Mouse (Mus musculus): Measurements from ENCODE around the gene Il1b. TPM values are rescaled to one million over a fixed set of nuclear protein-coding genes. Genes with fewer than 3 reads are reported as not detected.

Il1b gene
- 1.0 and 1.4 TPM in 2 replicates for total RNA-seq (2017)

DNA sequence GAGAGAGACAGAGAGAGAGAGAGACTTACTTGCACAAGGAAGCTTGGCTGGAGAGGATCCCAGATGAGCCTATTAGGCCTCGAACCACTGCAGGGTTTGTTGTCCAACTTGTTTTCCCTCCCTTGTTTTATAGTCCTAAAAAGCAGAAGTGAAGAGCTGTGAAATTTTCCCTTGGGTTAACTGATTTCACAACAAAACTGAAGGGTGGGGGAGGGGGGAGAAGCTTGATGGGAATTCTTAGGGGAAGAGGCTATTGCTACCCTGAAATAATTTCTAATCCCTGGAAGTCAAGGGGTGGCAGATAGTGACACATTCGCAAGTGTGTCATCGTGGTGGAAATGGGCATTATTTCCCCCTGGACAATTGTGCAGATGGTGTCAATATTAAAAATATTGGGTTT is at the start of gene Il1b:
Il1b (minus strand) TSS at position 101 of the 400 bp plus-strand sequence.
- ATAC-seq (replicated peaks; ENCODE audit: low read depth, poor library complexity, severe bottlenecking), result no peak

DNA sequence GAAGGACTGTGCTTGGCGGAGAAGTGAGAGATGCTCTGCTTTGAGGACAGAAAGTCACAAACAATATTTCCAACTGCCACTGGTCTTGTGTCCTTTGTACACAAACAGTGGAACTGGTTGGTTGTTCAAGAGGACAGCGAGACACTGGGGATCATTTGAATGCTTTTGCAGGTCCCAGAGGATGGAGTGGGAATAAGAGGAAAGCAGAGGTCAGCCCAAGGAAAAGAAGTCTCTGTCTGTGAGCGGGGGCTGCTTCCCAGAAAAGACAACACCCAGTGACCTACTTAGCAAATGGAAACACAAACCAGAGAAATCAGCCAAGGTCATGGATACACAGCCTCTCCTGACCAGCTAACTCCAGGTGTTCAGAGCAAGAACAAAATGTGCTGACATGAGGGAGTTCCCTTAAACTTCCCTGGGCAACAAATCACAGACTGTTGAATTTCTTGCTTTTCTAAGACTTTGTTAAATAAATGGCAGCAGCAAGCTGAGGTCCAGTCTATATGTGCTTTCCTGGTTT is 48.5 kb upstream of the Il1b start:
- no peak for ATAC-seq (replicated peaks; ENCODE audit: low read depth, poor library complexity, severe bottlenecking)

DNA sequence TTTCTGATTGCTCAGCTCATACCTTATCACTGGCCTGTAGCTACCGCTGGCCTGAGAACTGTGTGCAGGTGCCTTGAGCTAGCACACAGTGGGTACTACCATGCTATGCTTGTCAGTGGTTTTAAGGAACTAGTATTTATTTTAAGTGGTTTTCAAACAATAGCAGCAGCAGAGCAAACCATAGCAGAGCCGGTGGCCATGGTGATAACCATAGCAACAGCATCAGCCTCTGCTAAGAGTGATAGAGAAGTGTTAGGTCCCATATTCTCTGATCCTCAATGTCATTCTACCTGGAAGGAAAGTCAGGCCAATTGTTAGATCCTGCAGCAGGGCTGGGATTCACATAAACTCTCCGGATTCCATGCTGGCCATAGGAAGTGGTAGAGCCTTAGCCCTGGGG is 43.7 kb upstream of the Il1b start:
- ATAC-seq (replicated peaks; ENCODE audit: low read depth, poor library complexity, severe bottlenecking), result no peak

DNA sequence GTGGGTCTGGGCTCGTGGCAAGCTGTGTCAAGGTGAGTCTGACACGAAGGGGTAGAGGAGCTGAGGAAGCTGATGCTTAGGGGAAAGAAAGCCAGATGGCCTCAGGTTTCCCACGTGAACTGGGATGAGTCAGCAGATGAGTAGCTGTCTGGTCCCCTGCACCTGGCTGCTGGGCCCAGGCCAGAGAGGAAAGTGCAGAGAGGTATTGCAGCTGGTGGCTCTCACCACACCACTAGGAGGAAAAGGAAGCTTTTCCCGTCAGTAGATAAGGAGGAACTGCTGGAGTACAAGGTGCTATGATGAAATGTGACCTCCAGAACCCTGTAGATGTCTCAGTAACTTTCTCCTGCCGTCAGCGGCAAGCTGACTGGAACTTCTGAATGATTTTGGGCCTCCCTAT is 42.5 kb upstream of the Il1b start:
- peak; percentile 62; the same call in 1 of the 2 replicates for ATAC-seq (replicated peaks; ENCODE audit: low read depth, poor library complexity, severe bottlenecking)

DNA sequence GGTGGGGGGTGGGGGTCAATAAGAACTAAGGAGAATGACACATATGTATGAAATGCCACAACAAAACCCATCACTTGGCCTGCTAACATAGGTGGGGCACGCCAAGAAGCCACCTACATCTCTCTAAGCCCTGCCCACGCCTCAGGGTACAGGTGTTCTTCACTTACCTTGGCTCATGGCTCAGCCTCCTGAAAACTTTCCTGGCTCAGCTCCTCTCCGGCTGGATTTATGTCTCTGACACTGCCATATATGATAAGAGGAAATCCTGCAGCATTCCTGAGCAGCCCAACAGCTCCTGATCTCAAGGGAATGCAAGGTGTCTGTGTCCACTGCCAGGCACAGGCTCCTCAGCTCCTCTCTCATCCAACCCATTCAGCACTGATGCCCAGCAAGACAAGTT is 40.7 kb upstream of the Il1b start:
- ATAC-seq (replicated peaks; ENCODE audit: low read depth, poor library complexity, severe bottlenecking), result no peak

DNA sequence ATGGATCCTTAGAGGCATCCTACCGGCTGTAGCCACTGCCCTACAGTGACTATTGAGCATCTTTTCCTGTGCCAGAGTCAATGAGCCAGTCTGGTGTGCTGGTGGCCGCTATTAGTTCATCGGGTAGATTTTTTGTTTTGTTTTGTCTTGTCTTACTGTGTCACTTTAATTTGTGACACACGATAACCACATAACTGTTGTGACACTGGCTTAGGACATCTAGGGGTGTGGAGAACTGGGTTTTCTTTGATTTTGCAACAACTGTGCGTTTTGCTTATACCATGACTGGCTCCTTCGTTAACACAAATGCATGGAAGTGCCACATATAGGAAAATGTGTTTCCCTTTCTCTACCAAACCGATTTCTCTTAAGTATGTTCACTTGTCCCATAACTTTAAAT is 39.4 kb upstream of the Il1b start:
- ATAC-seq (replicated peaks; ENCODE audit: low read depth, poor library complexity, severe bottlenecking), result no peak

DNA sequence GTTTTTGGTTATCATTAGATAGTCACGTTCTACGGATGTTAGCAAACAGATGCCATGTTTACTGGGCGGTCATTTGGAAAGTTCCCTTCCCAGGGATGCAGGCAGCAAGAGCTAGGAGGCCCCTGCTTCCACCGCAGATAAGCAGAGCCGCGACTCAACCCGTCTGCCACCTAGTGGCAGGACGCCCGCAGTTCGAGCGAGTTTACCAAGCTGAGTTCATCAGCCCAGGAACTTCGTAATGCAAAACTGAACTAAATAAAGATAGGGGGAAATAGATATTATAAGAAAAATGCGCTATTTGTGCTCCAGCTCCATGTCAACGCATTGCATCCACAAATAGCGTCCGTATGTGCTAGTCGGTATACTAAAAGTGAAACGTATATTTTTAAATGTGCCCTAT is 37.5 kb upstream of the Il1b start:
- peak; percentile 92 for ATAC-seq (replicated peaks; ENCODE audit: low read depth, poor library complexity, severe bottlenecking)

DNA sequence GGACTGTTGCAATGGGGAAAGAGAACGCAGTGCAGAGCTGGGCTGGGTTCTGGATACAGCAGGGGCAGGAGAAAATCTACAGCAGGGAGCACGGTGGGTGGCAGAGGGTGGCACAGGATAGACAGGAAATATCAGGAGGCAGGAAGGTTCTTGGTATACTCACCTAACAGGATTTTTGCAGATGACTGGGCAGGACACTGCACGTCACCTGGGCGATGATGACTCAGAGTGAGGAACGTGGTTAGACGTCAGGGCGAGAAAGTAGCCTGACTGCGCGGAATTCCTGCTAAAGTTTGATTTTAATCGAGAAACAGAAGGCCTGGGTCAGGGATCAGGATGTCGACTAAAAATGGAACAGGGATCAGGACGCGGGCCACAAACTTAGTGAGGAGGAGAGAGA is 36.7 kb upstream of the Il1b start:
- ATAC-seq (replicated peaks; ENCODE audit: low read depth, poor library complexity, severe bottlenecking), result no peak

DNA sequence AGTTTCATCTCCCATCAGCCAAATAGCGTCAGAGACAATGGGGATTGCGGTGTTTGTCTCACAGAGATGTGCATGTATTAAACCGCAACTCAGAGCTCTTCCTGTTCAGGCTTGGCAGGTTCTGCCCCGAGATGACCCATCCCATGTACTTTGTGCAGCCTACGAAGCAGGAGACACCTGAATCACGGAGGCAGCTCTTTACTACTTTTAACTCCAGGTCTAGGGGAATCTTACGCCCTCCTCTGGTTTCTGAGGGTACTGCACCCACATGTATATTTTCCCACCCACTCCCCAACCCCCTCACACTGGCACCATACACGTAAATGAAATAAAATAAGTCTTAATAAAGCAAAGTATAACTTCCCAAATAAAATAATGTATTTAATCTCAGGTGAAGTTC is 35.6 kb upstream of the Il1b start:
- no peak for ATAC-seq (replicated peaks; ENCODE audit: low read depth, poor library complexity, severe bottlenecking)

DNA sequence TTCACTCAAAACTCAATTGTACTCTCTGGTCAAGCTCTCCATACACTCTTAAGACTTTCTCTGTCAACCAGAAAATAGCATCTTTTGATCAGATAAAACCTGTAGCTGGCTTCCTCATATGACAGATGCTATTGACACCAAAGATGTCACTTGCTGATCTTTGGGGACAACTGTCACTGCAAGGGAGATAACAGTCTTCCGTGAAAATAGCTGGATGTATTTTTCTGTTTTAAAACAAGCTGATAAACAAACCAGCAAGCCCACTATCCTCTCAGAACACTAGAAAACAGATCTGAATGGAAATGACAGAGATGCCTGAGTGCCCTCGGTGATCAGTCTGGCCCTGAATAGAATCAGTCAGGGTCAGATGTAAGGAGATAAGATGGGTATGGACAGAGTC is 32.8 kb upstream of the Il1b start:
- no peak for ATAC-seq (replicated peaks; ENCODE audit: low read depth, poor library complexity, severe bottlenecking)

DNA sequence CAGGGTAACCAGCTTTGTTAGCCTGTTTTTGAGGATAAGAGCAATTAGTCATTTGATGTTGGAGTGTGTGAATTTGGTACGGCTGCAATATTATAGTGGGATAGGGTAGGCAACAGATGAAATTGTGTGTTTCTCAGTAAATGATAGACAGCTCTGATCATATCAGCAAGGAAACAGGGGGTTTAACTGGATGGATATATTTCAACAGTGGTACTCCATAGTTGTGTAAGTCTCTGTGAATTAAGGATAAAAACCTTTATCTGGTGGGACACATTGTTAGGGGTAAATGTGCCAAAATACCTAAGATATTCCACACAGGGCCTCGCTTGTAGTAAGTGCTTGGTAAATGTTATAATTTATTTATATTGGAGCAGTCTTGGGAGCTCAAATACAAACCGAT is 31.4 kb upstream of the Il1b start:
- no peak for ATAC-seq (replicated peaks; ENCODE audit: low read depth, poor library complexity, severe bottlenecking)

DNA sequence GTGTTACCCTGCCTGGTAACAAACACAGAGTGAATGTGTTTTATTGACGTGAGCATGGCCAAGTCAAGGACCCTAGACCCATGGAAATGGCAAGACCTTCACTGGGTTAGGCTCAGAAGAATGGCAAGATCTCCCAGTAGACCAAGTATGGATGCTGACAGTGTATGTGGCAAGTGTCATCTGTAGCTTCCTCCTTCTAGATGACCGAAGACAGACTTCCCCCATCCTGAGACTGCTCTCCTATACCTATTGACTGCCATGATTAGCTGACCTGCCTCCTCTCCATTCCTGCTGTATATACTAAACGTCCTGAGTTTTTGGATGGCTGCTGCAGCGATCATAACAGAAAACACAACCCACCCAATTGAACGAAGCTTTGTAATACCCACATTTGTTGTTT is 30.9 kb upstream of the Il1b start:
- no peak for ATAC-seq (replicated peaks; ENCODE audit: low read depth, poor library complexity, severe bottlenecking)

DNA sequence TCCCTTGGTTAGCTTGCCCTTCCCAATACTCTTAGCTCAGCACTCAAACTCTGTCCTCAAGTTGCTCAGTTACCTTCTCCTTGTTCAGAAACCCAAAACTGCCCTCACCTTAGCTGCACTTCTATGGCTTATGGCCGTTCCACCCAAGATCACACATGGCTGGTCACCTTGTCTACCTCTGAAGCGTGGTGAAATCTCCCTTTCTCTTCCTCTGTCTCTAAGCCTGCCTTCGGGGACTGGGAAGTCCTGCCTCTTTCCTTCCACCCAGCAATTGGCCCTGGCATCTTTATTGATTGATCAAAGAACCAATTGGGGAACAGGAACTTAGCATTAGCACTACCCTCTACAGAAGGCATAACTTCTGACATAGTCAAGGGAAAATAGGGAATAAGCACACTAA is 27.2 kb upstream of the Il1b start:
- ATAC-seq (replicated peaks; ENCODE audit: low read depth, poor library complexity, severe bottlenecking), result no peak

DNA sequence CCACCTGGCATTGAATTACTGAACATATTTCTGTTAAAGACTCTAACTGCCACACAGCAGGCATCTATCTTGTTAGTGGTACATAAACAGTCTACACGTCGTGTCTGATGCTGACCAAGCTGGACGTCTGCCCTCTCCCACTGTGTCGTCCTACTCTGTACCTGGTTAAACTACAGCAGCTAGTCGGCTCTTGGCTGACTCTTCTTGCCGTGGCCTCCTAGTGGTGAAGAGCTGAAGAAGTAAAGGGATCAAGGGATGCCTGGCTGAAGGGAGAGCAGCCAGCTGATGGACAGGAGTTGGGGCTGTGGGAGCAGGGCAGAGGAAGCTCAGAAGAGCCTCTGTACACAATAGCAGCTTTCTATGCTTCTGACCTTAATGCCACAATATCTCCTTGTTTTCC is 22.6 kb upstream of the Il1b start:
- peak; percentile 68 for ATAC-seq (replicated peaks; ENCODE audit: low read depth, poor library complexity, severe bottlenecking)

DNA sequence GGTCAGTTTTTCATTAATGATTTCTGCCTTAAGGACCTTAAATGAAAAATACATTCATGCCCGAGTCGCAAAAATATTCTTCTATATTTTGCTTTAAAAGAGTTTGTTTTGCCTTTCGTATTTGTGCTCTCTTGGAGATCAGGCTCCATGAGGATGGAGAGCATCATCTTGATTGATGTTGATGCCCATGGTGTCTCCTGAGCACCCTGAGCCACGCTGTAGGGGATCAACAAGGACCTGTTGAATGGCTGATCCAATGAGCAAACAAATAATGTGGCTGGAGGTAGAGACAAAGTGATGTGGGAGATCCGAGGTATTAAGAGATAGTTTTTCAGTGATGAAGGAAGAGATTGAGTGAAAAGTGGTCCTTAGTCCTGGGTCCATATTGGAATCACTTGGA is 19.2 kb upstream of the Il1b start:
- ATAC-seq (replicated peaks; ENCODE audit: low read depth, poor library complexity, severe bottlenecking), result no peak

DNA sequence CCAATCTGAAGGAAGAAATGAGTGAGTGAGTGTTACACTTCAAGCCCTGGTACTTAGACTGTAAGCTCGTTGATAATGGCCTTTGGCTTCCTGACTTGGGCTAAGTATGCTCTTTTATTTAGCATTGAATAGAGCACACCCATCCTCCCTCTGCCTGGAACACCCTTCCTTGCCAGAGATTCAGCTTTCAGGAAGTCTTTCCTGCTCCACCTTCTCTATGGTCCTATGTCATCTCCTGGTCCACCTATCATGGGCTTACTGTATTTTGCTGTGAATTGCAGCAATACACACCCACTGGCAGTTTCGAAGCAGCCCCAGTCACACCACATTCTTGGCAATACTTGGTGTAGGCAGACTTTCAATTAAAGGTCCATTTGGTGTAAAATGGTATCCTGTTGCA is 18.4 kb upstream of the Il1b start:
- no peak for ATAC-seq (replicated peaks; ENCODE audit: low read depth, poor library complexity, severe bottlenecking)

DNA sequence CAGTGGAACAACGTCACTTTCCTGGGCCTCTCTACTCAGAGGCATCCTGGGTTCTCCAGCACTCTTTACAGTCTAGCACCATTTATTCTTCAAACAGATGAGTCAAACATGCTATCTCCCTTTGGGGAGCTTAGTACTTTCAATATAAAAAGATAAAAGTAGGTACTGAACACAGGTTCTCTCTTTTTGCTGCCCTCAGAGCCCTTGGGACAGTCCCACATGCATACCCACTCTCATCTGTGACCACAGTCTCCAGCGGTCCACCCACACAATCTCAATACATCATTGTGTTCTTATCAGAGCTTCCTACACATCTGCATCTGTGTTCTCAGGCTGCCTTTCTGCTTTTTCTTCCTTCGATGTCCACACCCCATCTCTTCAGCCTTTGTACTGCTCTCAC is 14.4 kb upstream of the Il1b start:
- no peak for ATAC-seq (replicated peaks; ENCODE audit: low read depth, poor library complexity, severe bottlenecking)

DNA sequence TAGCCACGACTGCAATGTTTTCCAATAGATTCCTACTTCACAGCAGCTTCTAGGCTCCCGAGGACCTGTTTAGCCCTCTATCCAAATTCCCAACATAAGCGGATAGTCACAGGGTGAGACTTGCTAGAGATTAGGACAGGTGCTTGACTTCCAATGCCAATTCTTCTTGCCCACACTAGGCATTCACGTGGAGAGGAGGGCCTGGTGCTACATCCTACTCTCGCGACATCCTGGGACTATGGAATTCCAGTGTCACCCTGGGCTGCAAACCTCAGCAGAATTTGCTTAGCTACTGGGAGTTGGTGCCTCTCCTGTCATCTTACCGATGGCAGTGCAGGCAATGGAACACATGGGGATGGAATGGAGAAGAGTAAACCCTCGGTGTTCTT is 13.3 kb upstream of the Il1b start:
- ATAC-seq (replicated peaks; ENCODE audit: low read depth, poor library complexity, severe bottlenecking), result no peak

DNA sequence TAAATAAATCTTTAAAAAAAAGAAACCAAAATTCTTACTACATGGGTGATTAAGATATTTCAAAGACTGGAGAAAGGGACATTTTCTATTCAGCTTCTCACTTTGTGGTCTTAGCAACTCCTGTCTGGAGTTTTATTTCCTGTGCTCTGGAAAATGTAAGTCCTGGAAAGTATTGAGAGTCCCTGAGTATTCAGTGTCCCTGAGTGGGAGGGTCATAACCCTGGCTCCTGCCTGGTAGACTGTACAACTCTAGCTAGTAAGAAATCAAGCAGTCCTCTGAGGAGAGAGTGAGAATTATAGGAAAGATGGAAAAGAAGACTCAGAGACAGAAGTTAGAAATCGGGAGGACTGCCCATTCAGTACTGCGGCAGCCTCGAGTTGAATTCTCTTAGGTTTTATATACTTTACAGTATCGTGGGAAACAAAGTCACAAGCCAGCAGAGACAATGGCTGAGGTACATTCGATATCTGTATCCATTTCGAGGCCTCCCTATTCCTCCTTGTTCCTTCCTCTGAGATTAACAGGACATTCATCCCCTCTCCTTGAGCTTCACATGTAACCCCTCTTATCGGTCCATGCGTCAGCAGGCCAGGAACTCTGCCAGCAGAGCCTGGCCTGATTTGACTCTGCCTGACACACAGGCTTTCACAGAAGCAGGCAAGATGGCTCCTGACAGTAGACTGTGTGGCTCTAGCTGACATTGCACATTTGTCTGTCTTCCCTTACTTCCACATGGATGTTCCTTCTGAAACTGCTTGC is 12.8 kb upstream of the Il1b start:
- no peak for ATAC-seq (replicated peaks; ENCODE audit: low read depth, poor library complexity, severe bottlenecking)

DNA sequence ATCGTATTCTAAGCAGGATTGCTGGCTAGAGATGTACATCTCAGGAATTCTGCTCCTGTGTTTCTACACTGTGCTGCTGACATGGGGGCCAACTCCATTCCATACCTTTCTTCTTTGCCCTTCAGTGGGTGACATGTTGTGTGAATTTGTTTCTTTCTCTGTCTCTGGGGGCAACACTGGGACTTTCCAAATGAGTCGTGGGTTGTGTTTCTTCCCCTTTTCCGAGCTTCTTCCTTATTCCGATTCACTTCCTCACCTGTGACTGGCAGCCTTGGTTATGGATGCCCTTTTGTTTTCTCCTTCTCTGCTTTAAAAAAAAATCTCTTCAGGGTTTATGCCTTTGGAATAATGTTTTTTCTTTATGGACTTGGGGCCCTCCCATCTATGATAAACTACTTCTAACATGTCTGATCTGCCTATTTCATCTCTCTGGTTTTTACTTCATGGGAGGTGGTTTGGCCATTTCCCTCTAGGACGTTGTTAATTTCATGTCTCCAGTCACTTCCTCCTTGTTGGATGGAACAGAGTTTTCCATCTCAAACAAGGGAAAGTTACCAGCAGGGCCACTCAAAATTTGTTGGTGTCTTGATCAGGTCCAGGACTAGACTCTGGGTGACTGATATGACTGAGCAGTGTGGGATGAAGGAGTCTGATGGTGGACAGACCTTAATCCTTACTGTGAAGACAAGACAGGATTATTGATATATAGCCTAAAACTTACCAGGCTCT is 10.0 kb upstream of the Il1b start:
- peak; percentile 67; the same call in 1 of the 2 replicates for ATAC-seq (replicated peaks; ENCODE audit: low read depth, poor library complexity, severe bottlenecking)

DNA sequence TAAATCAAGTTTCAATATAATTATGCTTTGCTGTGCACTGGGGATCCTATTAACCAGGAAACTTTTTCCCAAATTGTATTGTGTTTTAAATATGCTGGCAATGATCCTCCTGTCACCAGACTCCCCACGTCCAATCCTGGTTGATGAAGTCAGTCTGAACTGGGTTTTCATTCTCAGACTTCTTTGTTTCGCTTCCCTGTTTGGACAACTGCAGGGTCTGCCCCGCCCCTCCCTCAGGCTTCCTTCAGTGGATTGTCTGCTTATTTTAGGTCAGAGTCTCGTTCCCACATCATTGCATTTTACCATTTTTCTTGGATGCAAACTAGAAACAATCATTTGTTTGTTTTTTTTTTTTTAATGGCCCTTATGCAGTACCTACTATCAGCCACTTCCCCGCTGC is 9.3 kb upstream of the Il1b start:
- peak; percentile 45; the same call in 1 of the 2 replicates for ATAC-seq (replicated peaks; ENCODE audit: low read depth, poor library complexity, severe bottlenecking)

DNA sequence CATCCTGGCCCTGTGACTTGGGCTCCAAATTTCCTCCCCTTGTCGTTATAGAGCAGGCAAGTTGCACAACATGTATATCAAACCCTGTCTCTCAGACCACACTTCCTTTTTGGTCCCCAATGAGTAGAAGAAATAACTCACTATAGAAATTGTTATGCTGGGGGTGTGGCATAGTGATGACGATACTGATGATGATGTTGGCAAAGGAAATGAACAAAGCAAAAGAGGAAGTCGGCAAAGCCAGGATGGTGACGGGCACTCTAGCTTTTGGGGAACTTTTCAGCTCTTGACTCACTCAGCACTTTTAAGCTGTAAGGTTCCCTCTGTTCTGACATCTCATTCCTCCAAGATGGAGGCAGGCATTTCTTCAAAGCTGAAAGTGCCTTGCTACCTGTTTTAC is 2.4 kb upstream of the Il1b start:
- ATAC-seq (replicated peaks; ENCODE audit: low read depth, poor library complexity, severe bottlenecking), result peak; percentile 95
